Mouse (Mus musculus) layer of hippocampus, adult 8-10 months (tissue): ENCODE measurements at regions not wholly inside any gene's neighbourhood (a gene's known extent, or its start where the extent isn't known, plus 50 kb on each side); places are given as distances from the start of the nearest gene placed in this dataset.
A peak's percentile ranks its signal among the peaks of the same experiment; 100 is the strongest.

Source experiments
- DNase-seq, 2 experiments: peaks; one replicate each; pipeline ENCODE4 v3.0.0; 2022; ENCODE audit warnings: low spot score in 2 of 2

GRCm38 (mm10) chr9:73319704-73320307 lies 206.6 kb downstream of the Rsl24d1 start:
- DNase-seq: no peak

GRCm38 (mm10) chr9:73331066-73331465 lies 217.8 kb downstream of the Rsl24d1 start:
- no peak for DNase-seq

- DNase-seq: peak in 1 of 2 experiments; percentile 8
These were observed 222.8 kb downstream of the Rsl24d1 start for GRCm38 (mm10) chr9:73336039-73336438.

GRCm38 (mm10) chr9:73337045-73337740 lies 224.0 kb downstream of the Rsl24d1 start:
- no peak for DNase-seq

GRCm38 (mm10) chr9:73355876-73356275 lies 242.7 kb downstream of the Rsl24d1 start:
- no peak for DNase-seq

GRCm38 (mm10) chr9:73358968-73359367 lies 245.7 kb downstream of the Rsl24d1 start:
- DNase-seq: no peak

- DNase-seq: no peak
These were observed 267.5 kb downstream of the Rsl24d1 start for GRCm38 (mm10) chr9:73380768-73381167.

- DNase-seq: no peak
These were observed 278.8 kb downstream of the Rsl24d1 start for GRCm38 (mm10) chr9:73392036-73392435.

- DNase-seq: no peak
These were observed 300.2 kb downstream of the Rsl24d1 start for GRCm38 (mm10) chr9:73413367-73413930.

GRCm38 (mm10) chr9:73416084-73416777 lies 303.0 kb downstream of the Rsl24d1 start:
- no peak for DNase-seq
